Mouse (Mus musculus): ENCODE results near the gene Hydin. TPM values are rescaled to one million over a fixed set of nuclear protein-coding genes. Genes with fewer than 3 reads are reported as not detected.

Gene Hydin
- polyA plus RNA-seq, 1 experiment: 0.41 TPM

DNA sequence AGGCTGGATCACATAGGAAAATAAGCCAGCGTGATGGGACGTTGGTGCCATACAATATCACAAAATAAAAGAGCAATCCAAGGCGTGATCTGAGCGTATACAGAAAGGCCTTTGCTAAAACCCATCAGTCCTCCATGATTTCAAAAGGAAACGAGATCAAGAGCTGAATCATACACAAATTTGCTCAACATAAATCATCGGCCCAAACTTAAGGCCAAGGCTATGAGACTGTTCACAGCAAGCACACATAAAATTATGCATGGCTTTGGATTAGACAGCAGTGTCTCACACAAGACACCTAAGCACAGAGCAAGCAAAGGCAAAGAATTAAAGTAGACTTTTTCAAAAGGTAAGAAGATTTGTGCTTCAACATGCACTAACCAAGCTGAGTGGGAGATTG lies 133.8 kb downstream of the Hydin start:
- DNase-seq (ENCODE audit: low read depth): no peak
- TF ChIP-seq POLR2A (IDR thresholded peaks at IDR 0.05; ENCODE audit: borderline replicate concordance, extremely low read depth, insufficient read depth, insufficient read length, poor library complexity, severe bottlenecking): no peak
- TF ChIP-seq CTCF (IDR thresholded peaks at IDR 0.05; ENCODE audit: borderline replicate concordance, extremely low read depth, insufficient read depth, insufficient read length): no peak

DNA sequence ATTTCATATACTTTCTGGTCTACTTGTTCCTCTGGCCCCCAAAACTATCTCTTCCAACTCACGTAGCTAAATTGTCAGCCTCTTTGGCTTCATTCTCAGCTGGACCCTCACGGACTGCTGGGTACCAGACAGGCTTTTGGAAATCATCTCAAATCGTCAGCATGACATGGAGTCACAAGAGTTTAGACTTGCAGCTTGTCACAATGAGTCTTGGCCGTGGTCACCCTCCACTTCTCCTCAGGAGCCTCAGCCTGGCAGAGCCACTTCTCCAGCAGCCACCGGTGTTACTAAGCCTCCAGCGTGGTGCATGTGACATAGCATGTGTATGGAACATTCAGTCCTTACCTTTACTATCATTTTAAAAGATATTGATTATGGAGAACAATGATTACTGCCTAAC lies 135.5 kb downstream of the Hydin start:
- no peak for DNase-seq (ENCODE audit: low read depth)
- TF ChIP-seq CTCF (IDR thresholded peaks at IDR 0.05; ENCODE audit: borderline replicate concordance, extremely low read depth, insufficient read depth, insufficient read length) (no peak), POLR2A (IDR thresholded peaks at IDR 0.05; ENCODE audit: borderline replicate concordance, extremely low read depth, insufficient read depth, insufficient read length, poor library complexity, severe bottlenecking) (no peak)

DNA sequence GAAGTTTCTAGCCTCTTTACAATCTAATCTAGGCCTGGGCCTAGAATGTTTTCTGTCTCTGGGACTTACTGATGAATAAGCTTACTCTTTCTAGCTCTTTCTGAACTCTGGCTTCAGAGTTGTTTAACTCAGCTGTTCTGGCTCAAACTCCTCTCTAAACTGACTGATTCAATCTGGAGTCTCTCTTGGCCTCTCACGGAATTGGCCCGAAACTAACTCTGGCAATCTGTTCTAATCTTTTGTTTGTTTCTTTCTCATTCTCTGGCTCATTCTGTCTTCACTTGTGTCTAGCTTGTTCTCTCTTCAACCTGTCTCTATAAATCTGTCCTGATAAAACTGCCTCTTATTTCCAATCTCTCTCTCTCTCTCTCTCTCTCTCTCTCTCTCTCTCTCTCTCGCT lies 137.7 kb downstream of the Hydin start:
- TF ChIP-seq CTCF (IDR thresholded peaks at IDR 0.05; ENCODE audit: borderline replicate concordance, extremely low read depth, insufficient read depth, insufficient read length): no peak
- TF ChIP-seq POLR2A (IDR thresholded peaks at IDR 0.05; ENCODE audit: borderline replicate concordance, extremely low read depth, insufficient read depth, insufficient read length, poor library complexity, severe bottlenecking): no peak
- peak; percentile 17 for DNase-seq (ENCODE audit: low read depth)

DNA sequence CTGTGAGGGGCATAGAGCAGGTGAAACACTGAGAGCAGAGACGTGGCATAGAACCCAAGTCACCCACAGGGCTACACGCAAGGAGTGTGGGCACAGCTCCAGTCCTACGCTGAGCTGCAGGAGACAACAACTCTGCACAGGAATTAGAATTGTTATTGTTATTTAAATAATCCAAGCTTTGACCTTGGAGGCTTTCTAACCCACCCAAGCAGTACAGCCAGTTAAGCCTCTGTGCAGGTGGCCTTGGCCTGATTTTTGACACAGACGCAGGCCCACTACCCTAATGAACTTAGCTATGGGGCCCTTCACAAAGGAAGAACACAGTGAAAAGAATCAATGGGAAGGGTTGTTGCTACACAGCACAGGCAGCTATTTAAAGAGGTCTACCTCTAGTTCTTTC lies 148.3 kb downstream of the Hydin start:
- TF ChIP-seq POLR2A (IDR thresholded peaks at IDR 0.05; ENCODE audit: borderline replicate concordance, extremely low read depth, insufficient read depth, insufficient read length, poor library complexity, severe bottlenecking) (no peak), CTCF (IDR thresholded peaks at IDR 0.05; ENCODE audit: borderline replicate concordance, extremely low read depth, insufficient read depth, insufficient read length) (no peak)
- DNase-seq (ENCODE audit: low read depth): no peak

- TF ChIP-seq CTCF (IDR thresholded peaks at IDR 0.05; ENCODE audit: borderline replicate concordance, extremely low read depth, insufficient read depth, insufficient read length) (no peak), POLR2A (IDR thresholded peaks at IDR 0.05; ENCODE audit: borderline replicate concordance, extremely low read depth, insufficient read depth, insufficient read length, poor library complexity, severe bottlenecking) (no peak)
- DNase-seq (ENCODE audit: low read depth): no peak
These were observed 150.2 kb downstream of the Hydin start for GRCm38 (mm10) chr8:110416931-110417330.

DNA sequence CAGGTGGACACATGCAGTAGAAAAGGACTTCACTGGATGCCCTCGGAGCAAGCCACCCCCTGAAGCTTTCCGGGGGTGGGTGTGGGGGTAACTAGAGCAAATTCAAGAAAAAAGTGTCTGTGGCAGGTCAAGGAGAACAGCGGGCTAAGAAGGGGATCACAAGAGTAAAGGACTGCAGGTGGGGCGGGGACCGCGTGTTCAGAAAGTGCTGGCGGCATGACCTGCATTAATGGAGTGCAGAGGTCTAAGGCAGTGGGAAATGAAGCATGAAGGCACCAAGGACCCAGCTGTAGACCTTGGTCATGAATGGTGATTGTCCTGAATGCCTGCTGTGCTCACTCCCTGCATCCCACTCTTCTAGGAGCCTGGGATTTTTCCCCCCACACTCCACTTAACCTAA lies 151.0 kb downstream of the Hydin start:
- TF ChIP-seq POLR2A (IDR thresholded peaks at IDR 0.05; ENCODE audit: borderline replicate concordance, extremely low read depth, insufficient read depth, insufficient read length, poor library complexity, severe bottlenecking): no peak
- TF ChIP-seq CTCF (IDR thresholded peaks at IDR 0.05; ENCODE audit: borderline replicate concordance, extremely low read depth, insufficient read depth, insufficient read length): no peak
- no peak for DNase-seq (ENCODE audit: low read depth)

GRCm38 (mm10) chr8:110419711-110420110 lies 152.9 kb downstream of the Hydin start:
- DNase-seq (ENCODE audit: low read depth): no peak
- TF ChIP-seq CTCF (IDR thresholded peaks at IDR 0.05; ENCODE audit: borderline replicate concordance, extremely low read depth, insufficient read depth, insufficient read length) (no peak), POLR2A (IDR thresholded peaks at IDR 0.05; ENCODE audit: borderline replicate concordance, extremely low read depth, insufficient read depth, insufficient read length, poor library complexity, severe bottlenecking) (no peak)

- no peak for DNase-seq (ENCODE audit: low read depth)
These were observed 153.4 kb downstream of the Hydin start for GRCm38 (mm10) chr8:110420221-110420620.

DNA sequence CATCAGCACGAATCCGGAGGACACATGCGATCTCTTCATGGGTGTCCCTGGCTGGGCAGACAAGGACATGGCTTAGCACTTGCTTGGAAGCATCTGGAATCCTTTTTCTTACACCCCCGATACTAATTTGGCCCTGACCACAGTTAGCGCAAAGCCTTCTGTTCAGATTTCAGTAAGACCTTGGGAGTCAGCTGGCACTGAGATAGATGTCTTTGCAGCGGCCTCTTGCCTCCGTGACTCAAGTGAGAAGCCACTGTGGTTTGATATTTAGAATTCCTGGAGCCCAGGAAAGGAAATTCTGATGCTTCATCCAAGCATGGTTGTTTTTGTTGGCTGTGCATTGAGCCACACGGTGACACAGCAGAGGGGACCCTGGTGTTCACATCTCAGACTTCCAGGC lies 157.4 kb downstream of the Hydin start:
- DNase-seq (ENCODE audit: low read depth): no peak
- no peak for TF ChIP-seq POLR2A (IDR thresholded peaks at IDR 0.05; ENCODE audit: borderline replicate concordance, extremely low read depth, insufficient read depth, insufficient read length, poor library complexity, severe bottlenecking)
- no peak for TF ChIP-seq CTCF (IDR thresholded peaks at IDR 0.05; ENCODE audit: borderline replicate concordance, extremely low read depth, insufficient read depth, insufficient read length)

More at GRCm38 (mm10) chr8:110420221-110420620, 153.4 kb downstream of the Hydin start:
- TF ChIP-seq POLR2A (IDR thresholded peaks at IDR 0.05; ENCODE audit: borderline replicate concordance, extremely low read depth, insufficient read depth, insufficient read length, poor library complexity, severe bottlenecking) (no peak), CTCF (IDR thresholded peaks at IDR 0.05; ENCODE audit: borderline replicate concordance, extremely low read depth, insufficient read depth, insufficient read length) (no peak)

GRCm38 (mm10) chr8:110431340-110431739 lies 164.6 kb downstream of the Hydin start:
- DNase-seq (ENCODE audit: low read depth): no peak
- TF ChIP-seq POLR2A (IDR thresholded peaks at IDR 0.05; ENCODE audit: borderline replicate concordance, extremely low read depth, insufficient read depth, insufficient read length, poor library complexity, severe bottlenecking) (no peak), CTCF (IDR thresholded peaks at IDR 0.05; ENCODE audit: borderline replicate concordance, extremely low read depth, insufficient read depth, insufficient read length) (no peak)

- TF ChIP-seq POLR2A (IDR thresholded peaks at IDR 0.05; ENCODE audit: borderline replicate concordance, extremely low read depth, insufficient read depth, insufficient read length, poor library complexity, severe bottlenecking): no peak
- TF ChIP-seq CTCF (IDR thresholded peaks at IDR 0.05; ENCODE audit: borderline replicate concordance, extremely low read depth, insufficient read depth, insufficient read length): no peak
- DNase-seq (ENCODE audit: low read depth): peak; percentile 16
These were observed 173.8 kb downstream of the Hydin start for GRCm38 (mm10) chr8:110440528-110440927.

DNA sequence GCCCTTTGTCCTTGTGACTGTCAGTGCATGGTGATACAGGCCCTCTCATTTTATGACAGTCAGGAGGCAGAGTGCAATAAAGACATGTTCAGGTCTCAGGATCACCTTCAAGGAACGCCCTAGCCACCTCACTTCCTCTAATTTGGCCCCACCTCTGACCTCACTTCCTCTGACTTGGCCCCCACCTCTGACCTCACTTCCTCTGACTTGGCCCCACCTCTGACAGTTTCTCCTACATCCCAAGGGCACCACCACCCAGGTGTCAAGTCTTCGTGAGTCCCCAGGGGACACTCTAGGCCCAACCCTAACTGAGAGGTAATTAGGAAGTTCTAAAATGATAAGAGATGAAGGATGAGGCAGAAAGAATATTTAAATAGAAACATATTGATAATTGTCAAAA lies 177.5 kb downstream of the Hydin start:
- TF ChIP-seq CTCF (IDR thresholded peaks at IDR 0.05; ENCODE audit: borderline replicate concordance, extremely low read depth, insufficient read depth, insufficient read length) (no peak), POLR2A (IDR thresholded peaks at IDR 0.05; ENCODE audit: borderline replicate concordance, extremely low read depth, insufficient read depth, insufficient read length, poor library complexity, severe bottlenecking) (no peak)

More for the DNA sequence above, 177.5 kb downstream of the Hydin start:
- DNase-seq (ENCODE audit: low read depth): no peak

All from brain, embryonic 14.5 days (tissue).